ENCODE assay signal across 8 mouse cellular contexts in the genomic region with DNA sequence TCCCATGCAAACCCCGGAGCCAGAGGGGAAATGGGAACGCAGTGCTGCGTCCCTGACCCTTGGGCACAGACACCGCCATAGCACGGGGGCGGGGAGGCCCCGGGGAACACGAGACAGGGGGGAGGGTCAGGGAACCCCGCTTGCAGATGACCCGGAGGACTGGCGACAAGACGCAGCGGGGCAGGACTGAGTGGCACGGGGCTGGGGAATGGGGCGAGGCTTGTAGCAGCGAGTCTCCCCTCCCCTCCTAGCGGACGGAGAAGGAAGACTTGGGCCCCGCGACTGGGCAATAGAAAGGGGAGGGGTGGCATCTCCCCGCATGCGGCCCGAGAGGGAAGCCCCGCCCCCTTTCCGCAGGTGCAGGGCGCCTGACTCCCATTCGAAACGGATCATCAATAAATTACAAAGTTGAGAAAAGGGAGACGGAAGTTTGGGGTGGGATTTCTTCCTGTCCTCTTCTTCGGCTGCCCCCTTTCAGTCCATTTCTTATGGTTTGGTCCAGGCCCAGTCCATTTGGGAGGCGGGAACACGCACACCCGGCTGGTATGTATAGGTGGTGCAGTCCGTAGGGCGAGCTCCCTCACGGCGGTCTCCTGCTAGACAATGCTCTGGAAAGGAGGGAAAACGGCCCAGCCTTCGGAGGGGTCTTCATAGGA. TPM values are rescaled to one million over a fixed set of nuclear protein-coding genes. Genes with fewer than 3 reads are reported as not detected.
DNase-seq lines count a peak whose midpoint lies in the region; ATAC-seq and TF ChIP-seq lines count a peak whose summit lies in the region.

No protein-coding gene starts in this region.

- 3% methylated on average over 37 of the region's 39 CpGs for WGBS in forebrain, postnatal 0 days
- 8% methylated on average over 36 of the region's 39 CpGs for WGBS in hindbrain, postnatal 0 days
- under 1% methylated on average over 36 of the region's 39 CpGs for WGBS in liver, embryonic 13.5 days (ENCODE audit: insufficient replicate concordance)

- no peak overlapping the region for H3K27ac ChIP-seq in forebrain, postnatal 0 days (ENCODE audit: low read depth, low read length)
- H3K27ac ChIP-seq in hindbrain, postnatal 0 days, result no peak overlapping the region
- no peak overlapping the region for H3K27ac ChIP-seq in liver, embryonic 13.5 days

- H3K27me3 ChIP-seq in forebrain, postnatal 0 days (ENCODE audit: insufficient read depth, low read length), result peaks cover 5% of the 10 kb centered on the region; the same call in 1 of the 2 replicates
- H3K27me3 ChIP-seq in hindbrain, postnatal 0 days (ENCODE audit: insufficient read depth, low read length), result no peaks in the 10 kb centered on the region
- H3K27me3 ChIP-seq in liver, embryonic 13.5 days, result peaks cover 60% of the 10 kb centered on the region
- no peaks in the 10 kb centered on the region for H3K27me3 ChIP-seq in myocyte (ENCODE audit: control insufficient read depth, insufficient read depth, insufficient read length)

- H3K79me2 ChIP-seq in myocyte (ENCODE audit: control insufficient read depth, insufficient read depth), result no peaks in the 10 kb centered on the region

- H3ac ChIP-seq in myocyte (ENCODE audit: control insufficient read depth, insufficient read length), result peak overlapping the region; percentile 3

- peak; percentile 84 for DNase-seq in left cerebral cortex, postnatal 4 days
- no peak for DNase-seq in left cerebral cortex, adult 11 months (ENCODE audit: low spot score)
- DNase-seq in cerebellum, adult 8-10 months, result peak; percentile 72
- DNase-seq in forebrain, postnatal 0 days, result peak; percentile 75
- peak; percentile 79 for DNase-seq in hindbrain, postnatal 0 days (ENCODE audit: low spot score)
- peak; percentile 73 for DNase-seq in liver, embryonic 13.5 days
- DNase-seq in testis, postnatal 10 days (ENCODE audit: low spot score), result peak; percentile 82

- no peaks in the 10 kb centered on the region for H3K4me1 ChIP-seq in forebrain, postnatal 0 days (ENCODE audit: insufficient read depth)
- peaks cover 6% of the 10 kb centered on the region for H3K4me1 ChIP-seq in hindbrain, postnatal 0 days (ENCODE audit: insufficient read depth, low read length)
- H3K4me1 ChIP-seq in liver, embryonic 13.5 days (replicated peaks), result peaks cover 51% of the 10 kb centered on the region

- intact Hi-C loops in left cerebral cortex, postnatal 4 days (cut with DNase I), result no loop called here

- peak; percentile 95 for TF ChIP-seq POLR2A in myocyte (IDR thresholded peaks at IDR 0.05; ENCODE audit: insufficient read length, low read depth)

- ATAC-seq in forebrain, postnatal 0 days, result peak; percentile 70
- ATAC-seq in hindbrain, postnatal 0 days, result peak; percentile 71; the same call in 1 of the 2 replicates
- peak; percentile 76 for ATAC-seq in liver, embryonic 13.5 days (ENCODE audit: low read depth)

- peaks cover 12% of the 10 kb centered on the region for H3K36me3 ChIP-seq in forebrain, postnatal 0 days (ENCODE audit: insufficient read depth)
- no peaks in the 10 kb centered on the region for H3K36me3 ChIP-seq in hindbrain, postnatal 0 days (ENCODE audit: insufficient read depth, low read length)
- no peaks in the 10 kb centered on the region for H3K36me3 ChIP-seq in liver, embryonic 13.5 days
- H3K36me3 ChIP-seq in myocyte (ENCODE audit: control insufficient read depth, insufficient read depth), result no peaks in the 10 kb centered on the region

- no peaks in the 10 kb centered on the region for H3K9me3 ChIP-seq in forebrain, postnatal 0 days (ENCODE audit: low read length)
- no peaks in the 10 kb centered on the region for H3K9me3 ChIP-seq in hindbrain, postnatal 0 days (ENCODE audit: low read length)
- H3K9me3 ChIP-seq in liver, embryonic 13.5 days (replicated peaks), result no peaks in the 10 kb centered on the region

- peak overlapping the region; percentile 29 for H3K4me3 ChIP-seq in forebrain, postnatal 0 days (ENCODE audit: low read depth, low read length)
- peak overlapping the region; percentile 35 for H3K4me3 ChIP-seq in hindbrain, postnatal 0 days (ENCODE audit: low read length)
- H3K4me3 ChIP-seq in liver, embryonic 13.5 days (replicated peaks), result peak overlapping the region; percentile 61
- peak overlapping the region; percentile 36 for H3K4me3 ChIP-seq in myocyte

- TF ChIP-seq CTCF in forebrain, postnatal 0 days (IDR thresholded peaks at IDR 0.05; ENCODE audit: low read depth), result peak; percentile 56
- TF ChIP-seq CTCF in hindbrain, postnatal 0 days (IDR thresholded peaks at IDR 0.05; ENCODE audit: low read depth), result peak; percentile 63

- H3K4me2 ChIP-seq in forebrain, postnatal 0 days (ENCODE audit: low read depth), result peak overlapping the region; percentile 55
- H3K4me2 ChIP-seq in hindbrain, postnatal 0 days (ENCODE audit: low read depth, low read length), result peak overlapping the region; percentile 69
- H3K4me2 ChIP-seq in liver, embryonic 13.5 days, result peak overlapping the region; percentile 91
- H3K4me2 ChIP-seq in myocyte (ENCODE audit: low read depth), result peak overlapping the region; percentile 100

- peak overlapping the region; percentile 46 for H3K9ac ChIP-seq in forebrain, postnatal 0 days
- peak overlapping the region; percentile 34; the same call in 1 of the 2 replicates for H3K9ac ChIP-seq in hindbrain, postnatal 0 days (replicated peaks; ENCODE audit: low read length)
- H3K9ac ChIP-seq in liver, embryonic 13.5 days, result peak overlapping the region; percentile 71

TF ChIP-seq in myocyte, 11 proteins besides CTCF, POLR2A, EP300 and RAD21:
- TF ChIP-seq REST (IDR thresholded peaks at IDR 0.05; ENCODE audit: insufficient read depth, insufficient read length) (no peak), POLR2AphosphoS2 (IDR thresholded peaks at IDR 0.05; ENCODE audit: insufficient read length, low read depth) (peak; percentile 98), SRF (IDR thresholded peaks at IDR 0.05; ENCODE audit: control insufficient read depth, insufficient read length, low read depth) (no peak), USF1 (IDR thresholded peaks at IDR 0.05; ENCODE audit: low read depth) (no peak), MYOD1 (IDR thresholded peaks at IDR 0.05; ENCODE audit: control insufficient read depth in 1 of 3, insufficient read length in 2 of 3, low read depth in 2 of 3) (no peak)

RNA-seq across cellular contexts. Expression of gene Hrc, which starts 4.4 kb away (rescaled TPM):
- total RNA-seq in left cerebral cortex, postnatal 4 days (2021), result under 1 TPM; 0.36 to 0.38 TPM
- 0.46 and 0.52 TPM in 2 replicates for total RNA-seq in forebrain, postnatal 0 days (2014; rRNA removed)
- not detected in 2 replicates for polyA plus RNA-seq in forebrain, postnatal 0 days (2015; fragmentation: Nextera tagmentation; extraction: Ambion mirVana)
- 0.26 and 0.72 TPM in 2 replicates for total RNA-seq in hindbrain, postnatal 0 days (2014; rRNA removed)
- polyA plus RNA-seq in hindbrain, postnatal 0 days (2015; fragmentation: Nextera tagmentation; extraction: Ambion mirVana), result 0.16 and 0.34 TPM in 2 replicates
- 0.12 and 0.15 TPM in 2 replicates for polyA plus RNA-seq in liver, embryonic 13.5 days (2015; fragmentation: Nextera tagmentation; extraction: Ambion mirVana)
- 173 TPM for polyA plus RNA-seq in myocyte (2012; fragmentation: generic; extraction: Trizol)

RNA-seq across cellular contexts. Expression of gene Trpm4, which starts 6.0 kb away (rescaled TPM):
- total RNA-seq in left cerebral cortex, postnatal 4 days (2021), result 10 to 100 TPM; 32.1 to 33.8 TPM
- 17.1 and 17.5 TPM in 2 replicates for total RNA-seq in forebrain, postnatal 0 days (2014; rRNA removed)
- 8.9 and 9.4 TPM in 2 replicates for polyA plus RNA-seq in forebrain, postnatal 0 days (2015; fragmentation: Nextera tagmentation; extraction: Ambion mirVana)
- 29.5 and 35.7 TPM in 2 replicates for total RNA-seq in hindbrain, postnatal 0 days (2014; rRNA removed)
- polyA plus RNA-seq in hindbrain, postnatal 0 days (2015; fragmentation: Nextera tagmentation; extraction: Ambion mirVana), result 11.2 and 13.0 TPM in 2 replicates
- polyA plus RNA-seq in liver, embryonic 13.5 days (2015; fragmentation: Nextera tagmentation; extraction: Ambion mirVana), result 0.85 and 1.3 TPM in 2 replicates
- polyA plus RNA-seq in myocyte (2012; fragmentation: generic; extraction: Trizol), result 27.3 TPM

RNA-seq across cellular contexts. Expression of gene Ppfia3, which starts 27.3 kb away (rescaled TPM):
- 100 to 1,000 TPM; 106 to 108 TPM for total RNA-seq in left cerebral cortex, postnatal 4 days (2021)
- 76.5 and 81.0 TPM in 2 replicates for total RNA-seq in forebrain, postnatal 0 days (2014; rRNA removed)
- polyA plus RNA-seq in forebrain, postnatal 0 days (2015; fragmentation: Nextera tagmentation; extraction: Ambion mirVana), result 21.7 and 26.0 TPM in 2 replicates
- total RNA-seq in hindbrain, postnatal 0 days (2014; rRNA removed), result 91.9 and 107 TPM in 2 replicates
- 25.5 and 26.7 TPM in 2 replicates for polyA plus RNA-seq in hindbrain, postnatal 0 days (2015; fragmentation: Nextera tagmentation; extraction: Ambion mirVana)
- 0.24 and 0.25 TPM in 2 replicates for polyA plus RNA-seq in liver, embryonic 13.5 days (2015; fragmentation: Nextera tagmentation; extraction: Ambion mirVana)
- 6.6 TPM for polyA plus RNA-seq in myocyte (2012; fragmentation: generic; extraction: Trizol)

RNA-seq across cellular contexts. Expression of gene Lin7b, which starts 30.8 kb away (rescaled TPM):
- total RNA-seq in left cerebral cortex, postnatal 4 days (2021), result 10 to 100 TPM; 60.4 to 68.3 TPM
- total RNA-seq in forebrain, postnatal 0 days (2014; rRNA removed), result 32.2 and 47.3 TPM in 2 replicates
- 36.8 and 39.8 TPM in 2 replicates for polyA plus RNA-seq in forebrain, postnatal 0 days (2015; fragmentation: Nextera tagmentation; extraction: Ambion mirVana)
- 87.4 and 94.2 TPM in 2 replicates for total RNA-seq in hindbrain, postnatal 0 days (2014; rRNA removed)
- polyA plus RNA-seq in hindbrain, postnatal 0 days (2015; fragmentation: Nextera tagmentation; extraction: Ambion mirVana), result 69.3 and 76.1 TPM in 2 replicates
- not detected in 2 replicates for polyA plus RNA-seq in liver, embryonic 13.5 days (2015; fragmentation: Nextera tagmentation; extraction: Ambion mirVana)
- 2.4 TPM for polyA plus RNA-seq in myocyte (2012; fragmentation: generic; extraction: Trizol)

RNA-seq across cellular contexts. Expression of gene Snrnp70, which starts 56.0 kb away (rescaled TPM):
- total RNA-seq in left cerebral cortex, postnatal 4 days (2021), result 100 to 1,000 TPM; 453 to 460 TPM
- 247 and 310 TPM in 2 replicates for total RNA-seq in forebrain, postnatal 0 days (2014; rRNA removed)
- 116 and 124 TPM in 2 replicates for polyA plus RNA-seq in forebrain, postnatal 0 days (2015; fragmentation: Nextera tagmentation; extraction: Ambion mirVana)
- 228 and 240 TPM in 2 replicates for total RNA-seq in hindbrain, postnatal 0 days (2014; rRNA removed)
- polyA plus RNA-seq in hindbrain, postnatal 0 days (2015; fragmentation: Nextera tagmentation; extraction: Ambion mirVana), result 143 and 145 TPM in 2 replicates
- 108 and 129 TPM in 2 replicates for polyA plus RNA-seq in liver, embryonic 13.5 days (2015; fragmentation: Nextera tagmentation; extraction: Ambion mirVana)
- 189 TPM for polyA plus RNA-seq in myocyte (2012; fragmentation: generic; extraction: Trizol)

Comparison
In these comparisons a context has a peak if more than half of its experiments do, and no peak if none do; other contexts are left out.
1. RNA of gene Hrc, which starts 4.4 kb away (polyA plus RNA-seq): 173 TPM in myocyte (single experiment); 0.16 to 0.34 TPM in hindbrain, postnatal 0 days, 0.12 to 0.15 TPM in liver, embryonic 13.5 days and not detected in forebrain, postnatal 0 days; every median in the first group is over 100 times any median in the second.
2. Peak in every context shown above with its lines, with median percentiles within 50 percentile points of each other: ATAC-seq, H3K4me2 ChIP-seq, H3K4me3 ChIP-seq and H3K9ac ChIP-seq.